Mouse (Mus musculus) granulocyte monocyte progenitor cell, adult 5-6 weeks (primary cell): ENCODE results near the gene Naa20. TPM values are rescaled to one million over a fixed set of nuclear protein-coding genes. Genes with fewer than 3 reads are reported as not detected.

Experiments used
- ATAC-seq: replicated peaks from 2 replicates; pipeline ENCODE4 v1.8.0; 2016; ENCODE audit warnings: mild to moderate bottlenecking, moderate TSS enrichment, inconsistent platforms; ENCODE audit not compliant: poor library complexity, severe bottlenecking
- total RNA-seq, 2 experiments: library from RNA; stranded (forward) in 1 of 2; stranded (reverse) in 1 of 2; fragments of 200-712, 200-1000 nt in 1 of 2; fragments of >200 nt in 1 of 2; fragmentation: Nextera tagmentation in 1 of 2; gene quantifications; 2 replicates each; pipeline ENCODE4 v1.2.3; 2014 to 2017

Naa20 gene
- total RNA-seq, 2 experiments from 2014 or later = 82.3 to 85.0 TPM

- no peak for ATAC-seq
Measured at GRCm38 (mm10) chr2:145944286-145944685, 42.4 kb downstream of the Naa20 start.

- no peak for ATAC-seq
Measured at GRCm38 (mm10) chr2:145948402-145948954, 46.6 kb downstream of the Naa20 start.

- no peak for ATAC-seq
Measured at GRCm38 (mm10) chr2:145949475-145950068, 47.7 kb downstream of the Naa20 start.

- no peak for ATAC-seq
Measured at GRCm38 (mm10) chr2:145950239-145950638, 48.3 kb downstream of the Naa20 start.

DNA sequence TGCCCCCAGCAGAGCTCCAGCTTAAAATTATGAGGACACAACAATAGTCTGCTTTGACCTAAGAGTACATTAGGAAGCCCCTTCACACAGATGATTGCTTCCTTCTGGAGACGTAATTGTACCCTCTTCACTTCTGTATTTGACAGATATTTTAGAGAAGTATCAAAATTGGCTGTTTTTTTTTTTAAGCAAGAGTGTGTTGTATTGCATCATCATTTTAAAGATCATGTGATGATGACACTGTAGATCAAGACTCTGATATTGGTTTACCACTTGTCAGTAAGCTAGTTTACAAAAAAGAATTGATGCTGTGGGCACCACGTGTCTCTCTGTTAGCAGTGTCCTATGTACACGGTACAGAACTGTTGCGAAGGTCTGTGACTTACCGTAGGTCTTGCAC, 50.8 kb downstream of the Naa20 start:
- peak; percentile 79 for ATAC-seq

GRCm38 (mm10) chr2:145955844-145956243, 53.9 kb downstream of the Naa20 start:
- peak; percentile 23 for ATAC-seq

DNA sequence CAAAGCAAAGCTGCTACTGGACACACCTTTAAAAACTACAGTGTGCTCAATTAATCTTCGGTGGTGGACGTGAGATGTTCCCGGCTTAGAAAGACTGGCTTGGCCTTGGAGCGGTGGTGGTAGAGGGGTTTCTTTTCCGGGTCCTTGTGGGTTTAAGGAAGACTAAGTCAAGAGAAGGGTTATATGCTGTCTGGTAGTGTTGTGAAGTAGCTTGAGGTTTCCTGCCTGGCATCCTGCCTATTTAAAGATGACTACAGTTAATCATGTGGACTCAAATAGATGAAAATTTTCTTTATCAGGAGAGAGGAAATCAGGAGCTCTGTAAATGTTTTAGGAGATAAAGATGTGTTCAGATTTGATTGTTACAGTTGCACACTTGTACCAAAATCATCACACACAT, 54.4 kb downstream of the Naa20 start:
- ATAC-seq = peak; percentile 36

DNA sequence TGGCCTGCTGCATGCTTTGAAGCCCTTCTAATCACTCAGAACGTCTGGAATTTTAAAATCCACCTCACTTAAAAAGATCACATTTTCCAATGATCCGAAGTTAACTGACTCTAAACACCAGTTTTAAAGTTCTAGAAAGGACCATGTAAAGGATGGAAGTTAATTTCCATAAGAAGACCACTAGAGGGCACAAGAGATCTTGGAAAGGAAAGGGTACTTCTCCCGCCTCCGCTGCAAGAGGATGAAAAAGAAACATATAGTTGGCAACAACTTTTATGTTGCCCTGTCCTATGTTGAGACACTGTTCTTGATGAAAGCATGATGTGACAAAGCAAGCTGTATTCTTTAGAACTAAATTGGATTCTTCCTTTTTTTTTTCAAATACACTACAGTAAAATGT, 55.6 kb downstream of the Naa20 start:
- peak; percentile 35; the same call in 1 of the 2 replicates for ATAC-seq

- ATAC-seq = no peak
Measured at GRCm38 (mm10) chr2:145958097-145958496, 56.2 kb downstream of the Naa20 start.

- no peak for ATAC-seq
Measured at GRCm38 (mm10) chr2:145958551-145958950, 56.7 kb downstream of the Naa20 start.

GRCm38 (mm10) chr2:145961861-145962260, 60.0 kb downstream of the Naa20 start:
- no peak for ATAC-seq

Other genes with a start within 250 kb of the Naa20 start
- gene Rin2, start 226.9 kb upstream of the Naa20 start, total RNA-seq (2014; fragmentation: Nextera tagmentation) = 3.0 and 4.3 TPM in 2 replicates
- gene Rin2, start 226.9 kb upstream of the Naa20 start, total RNA-seq (2017) = 2.8 and 7.3 TPM in 2 replicates
- gene Cfap61, start 32.7 kb downstream of the Naa20 start, total RNA-seq (2014; fragmentation: Nextera tagmentation) = not detected in 2 replicates
- gene Cfap61, start 32.7 kb downstream of the Naa20 start, total RNA-seq (2017) = not detected in 2 replicates
- gene Crnkl1, start 32.9 kb downstream of the Naa20 start, total RNA-seq (2014; fragmentation: Nextera tagmentation) = 24.8 and 27.2 TPM in 2 replicates
- gene Crnkl1, start 32.9 kb downstream of the Naa20 start, total RNA-seq (2017) = 62.3 and 69.9 TPM in 2 replicates